Mouse (Mus musculus) macrophage (primary cell): ENCODE results near the gene Lfng. TPM values are rescaled to one million over a fixed set of nuclear protein-coding genes. Genes with fewer than 3 reads are reported as not detected.

Source experiments
- H3K27ac ChIP-seq: fragments of 350-480 bp; formaldehyde crosslinking; 2 replicates; pipeline ENCODE4 v1.9.0; 2021
- H3K36me3 ChIP-seq: fragments of 350-480 bp; formaldehyde crosslinking; 2 replicates; pipeline ENCODE4 v1.9.0; 2021; ENCODE audit errors: inconsistent target
- H3K4me3 ChIP-seq: fragments of 350-480 bp; formaldehyde crosslinking; 2 replicates; pipeline ENCODE4 v1.9.0; 2021; ENCODE audit errors: inconsistent target
- H3K79me2 ChIP-seq: fragments of 350-480 bp; formaldehyde crosslinking; 2 replicates; pipeline ENCODE4 v1.9.0; 2021; ENCODE audit errors: inconsistent target
- WGBS: methylation state at CpG from one replicate; pipeline ENCODE4 v1.1.7; 2026; ENCODE audit warnings: inconsistent platforms; ENCODE audit not compliant: missing documents; 5-methylcytosine and 5-hydroxymethylcytosine counted together
- polyA plus RNA-seq: library from polyadenylated mRNA; stranded (reverse); fragments of 250-400 nt; gene quantifications from 3 replicates; pipeline ENCODE4 v1.2.4, GENCODE M21; 2018; ENCODE audit warnings: inconsistent platforms

Lfng gene
- polyA plus RNA-seq, 1 experiment from 2014 or later, result 33.7 TPM

GRCm38 (mm10) chr5:140575381-140575866 lies 31.7 kb upstream of the Lfng start:
- no peak overlapping the region for H3K27ac ChIP-seq
- H3K4me3 ChIP-seq, result no peak overlapping the region
- WGBS, result 63% methylated on average over 5 of the region's 5 CpGs
- no peaks in the 10 kb centered on the region for H3K79me2 ChIP-seq
- H3K36me3 ChIP-seq, result no peaks in the 10 kb centered on the region

- WGBS, result 98% methylated on average over 9 of the region's 9 CpGs
- Histone ChIP-seq H3K36me3 (no peaks in the 10 kb centered on the region), H3K79me2 (no peaks in the 10 kb centered on the region), H3K4me3 (no peak overlapping the region), H3K27ac (no peak overlapping the region)
These were observed 27.9 kb upstream of the Lfng start for GRCm38 (mm10) chr5:140579221-140579620.

- H3K4me3 ChIP-seq, result no peak overlapping the region
- no peaks in the 10 kb centered on the region for H3K36me3 ChIP-seq
- WGBS, result 92% methylated on average over 6 of the region's 6 CpGs
- no peaks in the 10 kb centered on the region for H3K79me2 ChIP-seq
- no peak overlapping the region for H3K27ac ChIP-seq
These were observed 27.3 kb upstream of the Lfng start for GRCm38 (mm10) chr5:140579771-140580170.

- WGBS, result 80% methylated on average over 3 of the region's 5 CpGs
- H3K27ac ChIP-seq, result no peak overlapping the region
- H3K79me2 ChIP-seq, result no peaks in the 10 kb centered on the region
- no peaks in the 10 kb centered on the region for H3K36me3 ChIP-seq
- H3K4me3 ChIP-seq, result no peak overlapping the region
These were observed 25.6 kb upstream of the Lfng start for GRCm38 (mm10) chr5:140581569-140581968.

GRCm38 (mm10) chr5:140582995-140583731 lies 24.0 kb upstream of the Lfng start:
- WGBS, result 86% methylated on average over 8 of the region's 8 CpGs
- no peaks in the 10 kb centered on the region for H3K79me2 ChIP-seq

GRCm38 (mm10) chr5:140583732-140584368 lies 23.3 kb upstream of the Lfng start:
- Histone ChIP-seq H3K36me3 (no peaks in the 10 kb centered on the region), H3K4me3 (no peak overlapping the region), H3K27ac (no peak overlapping the region), H3K79me2 (no peaks in the 10 kb centered on the region)
- WGBS, result 94% methylated on average over 6 of the region's 6 CpGs

More at GRCm38 (mm10) chr5:140582995-140583731, 24.0 kb upstream of the Lfng start:
- Histone ChIP-seq H3K4me3 (no peak overlapping the region), H3K36me3 (no peaks in the 10 kb centered on the region), H3K27ac (no peak overlapping the region)

GRCm38 (mm10) chr5:140589082-140589774 lies 17.9 kb upstream of the Lfng start:
- WGBS, result 93% methylated on average over 16 of the region's 16 CpGs
- Histone ChIP-seq H3K4me3 (no peak overlapping the region), H3K79me2 (no peaks in the 10 kb centered on the region), H3K36me3 (no peaks in the 10 kb centered on the region), H3K27ac (no peak overlapping the region)

- Histone ChIP-seq H3K4me3 (no peak overlapping the region), H3K36me3 (no peaks in the 10 kb centered on the region), H3K79me2 (no peaks in the 10 kb centered on the region), H3K27ac (no peak overlapping the region)
- WGBS, result 71% methylated on average over 5 of the region's 5 CpGs
These were observed 12.3 kb upstream of the Lfng start for GRCm38 (mm10) chr5:140594846-140595245.

- H3K4me3 ChIP-seq, result no peak overlapping the region
- WGBS, result 45% methylated on average over 3 of the region's 3 CpGs
- H3K27ac ChIP-seq, result no peak overlapping the region
These were observed 10.7 kb upstream of the Lfng start for GRCm38 (mm10) chr5:140596426-140596825.

GRCm38 (mm10) chr5:140596927-140597588 lies 10.1 kb upstream of the Lfng start:
- H3K4me3 ChIP-seq, result no peak overlapping the region
- no peak overlapping the region for H3K27ac ChIP-seq
- no peaks in the 10 kb centered on the region for H3K36me3 ChIP-seq
- WGBS, result 20% methylated on average over 18 of the region's 18 CpGs
- H3K79me2 ChIP-seq, result no peaks in the 10 kb centered on the region

More at GRCm38 (mm10) chr5:140596426-140596825, 10.7 kb upstream of the Lfng start:
- Histone ChIP-seq H3K79me2 (no peaks in the 10 kb centered on the region), H3K36me3 (no peaks in the 10 kb centered on the region)

GRCm38 (mm10) chr5:140597787-140598186 lies 9.3 kb upstream of the Lfng start:
- no peaks in the 10 kb centered on the region for H3K36me3 ChIP-seq
- H3K27ac ChIP-seq, result no peak overlapping the region
- no peaks in the 10 kb centered on the region for H3K79me2 ChIP-seq
- H3K4me3 ChIP-seq, result no peak overlapping the region
- WGBS, result 74% methylated on average over 4 of the region's 4 CpGs

GRCm38 (mm10) chr5:140599939-140600338 lies 7.2 kb upstream of the Lfng start:
- H3K4me3 ChIP-seq, result no peak overlapping the region
- H3K27ac ChIP-seq, result no peak overlapping the region
- no peaks in the 10 kb centered on the region for H3K79me2 ChIP-seq
- WGBS, result 87% methylated on average over 5 of the region's 5 CpGs
- no peaks in the 10 kb centered on the region for H3K36me3 ChIP-seq

- Histone ChIP-seq H3K27ac (no peak overlapping the region), H3K36me3 (no peaks in the 10 kb centered on the region), H3K4me3 (no peak overlapping the region), H3K79me2 (no peaks in the 10 kb centered on the region)
- WGBS, result 91% methylated on average over 9 of the region's 12 CpGs
These were observed 5.4 kb upstream of the Lfng start for GRCm38 (mm10) chr5:140601712-140602111.

GRCm38 (mm10) chr5:140602540-140602939 lies 4.6 kb upstream of the Lfng start:
- H3K4me3 ChIP-seq, result no peak overlapping the region
- WGBS, result 94% methylated on average over 2 of the region's 2 CpGs
- H3K36me3 ChIP-seq, result no peaks in the 10 kb centered on the region

More at GRCm38 (mm10) chr5:140602540-140602939, 4.6 kb upstream of the Lfng start:
- no peak overlapping the region for H3K27ac ChIP-seq
- H3K79me2 ChIP-seq, result peaks cover 2% of the 10 kb centered on the region
